16 mouse cellular contexts compared by ENCODE assay signal in the genomic region with DNA sequence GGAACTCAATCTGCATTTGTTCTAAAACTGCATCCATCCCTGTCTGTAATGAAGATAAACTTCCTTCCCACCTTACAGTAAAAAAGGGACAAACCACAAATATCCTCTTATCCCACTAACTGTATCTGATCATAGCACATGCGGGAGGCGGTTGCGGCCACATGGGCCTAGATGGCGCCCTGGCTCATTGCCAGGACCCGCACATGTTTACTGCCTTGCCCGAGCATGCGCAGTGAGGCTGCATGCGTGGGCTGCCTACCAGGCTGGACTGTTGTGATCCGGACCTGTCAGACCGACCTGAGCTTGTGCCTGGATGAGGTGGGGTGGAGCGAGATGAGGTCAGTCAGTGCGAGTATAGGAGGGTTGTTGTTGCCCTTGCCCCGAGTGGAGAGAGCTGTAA.
A peak's percentile ranks its signal among the peaks of the same experiment; 100 is the strongest.
DNase-seq lines count a peak whose midpoint lies in the region; ATAC-seq lines count a peak whose summit lies in the region.
"Had no signal": no experiment of that assay in that cellular context is flagged by ENCODE, and none has a peak within 500 bp of the region (broad histone marks: within the 10 kb centered on the region; RNA-seq: fewer than 3 reads in every experiment).

No protein-coding gene starts in this region.

- no peaks in the 10 kb centered on the region for H3K27me3 ChIP-seq in neural tube, embryonic 12.5 days (replicated peaks)
- H3K27me3 ChIP-seq: CH12.LX; limb, embryonic 15.5 days; midbrain, embryonic 13.5 days; neural tube, embryonic 15.5 days had no signal

- ATAC-seq in neural tube, embryonic 12.5 days (ENCODE audit: low FRiP score, low read depth) = 0 out of 2 replicates have a peak, but pooled peaks have one; percentile 37
- peak; percentile 64 for ATAC-seq in frontal cortex, adult (ENCODE audit: low TSS enrichment)
- ATAC-seq: forebrain, postnatal 0 days; intestine, postnatal 0 days; midbrain, embryonic 13.5 days had no signal

- WGBS in neural tube, embryonic 12.5 days = 85% methylated on average over 13 of the region's 13 CpGs

- H3K4me2 ChIP-seq in neural tube, embryonic 12.5 days (replicated peaks) = no peak overlapping the region
- H3K4me2 ChIP-seq: limb, embryonic 15.5 days; midbrain, embryonic 13.5 days; neural tube, embryonic 15.5 days had no signal

- H3K4me1 ChIP-seq in neural tube, embryonic 12.5 days = no peaks in the 10 kb centered on the region
- H3K4me1 ChIP-seq: limb, embryonic 15.5 days; midbrain, embryonic 13.5 days; neural tube, embryonic 15.5 days had no signal

- H3K9ac ChIP-seq in neural tube, embryonic 12.5 days = no peak overlapping the region
- H3K9ac ChIP-seq: forebrain, postnatal 0 days; limb, embryonic 15.5 days; midbrain, embryonic 13.5 days; neural tube, embryonic 15.5 days had no signal

- intact Hi-C loops in left cerebral cortex, postnatal 4 days (cut with DNase I) = no loop called here

- no peak for DNase-seq in neural tube, embryonic 10.5 days (ENCODE audit: extremely low spot score, low spot score)
- peak; percentile 19 for DNase-seq in left cerebral cortex, postnatal 4 days
- peak; percentile 1 for DNase-seq in yolk sac, embryonic 10.5 days (ENCODE audit: low spot score)
- no peak for DNase-seq in adrenal gland, adult 2 months
- no peak for DNase-seq in kidney, postnatal 14 days
- DNase-seq: cerebellum, adult 9-10 months; forebrain, postnatal 0 days; lung, postnatal 10 days; thymus, postnatal 36 days had no signal

- H3K4me3 ChIP-seq in neural tube, embryonic 12.5 days = no peak overlapping the region
- H3K4me3 ChIP-seq: limb, embryonic 15.5 days; midbrain, embryonic 13.5 days; neural tube, embryonic 15.5 days had no signal

- H3K27ac ChIP-seq in neural tube, embryonic 12.5 days = no peak overlapping the region
- H3K27ac ChIP-seq: limb, embryonic 15.5 days; midbrain, embryonic 13.5 days; neural tube, embryonic 15.5 days had no signal

- H3K9me3 ChIP-seq in neural tube, embryonic 12.5 days = no peaks in the 10 kb centered on the region
- H3K9me3 ChIP-seq: limb, embryonic 15.5 days; midbrain, embryonic 13.5 days had no signal

- no peaks in the 10 kb centered on the region for H3K36me3 ChIP-seq in neural tube, embryonic 12.5 days
- H3K36me3 ChIP-seq: limb, embryonic 15.5 days; midbrain, embryonic 13.5 days; neural tube, embryonic 15.5 days had no signal

Comparison
In these comparisons a context has a peak if more than half of its experiments do, and no peak if none do; other contexts are left out.
1. DNase-seq: peak in left cerebral cortex, postnatal 4 days (single experiment) and yolk sac, embryonic 10.5 days (single experiment); none in neural tube, embryonic 10.5 days (single experiment), adrenal gland, adult 2 months (single experiment) and kidney, postnatal 14 days (single experiment).